Mouse (Mus musculus): Measurements from ENCODE around the gene Lyrm4.
"Not testable (repeated sequence)": the region's sequence is repeated elsewhere in the genome, so short reads cannot be mapped to it uniquely, and the experiment has no call there.

Gene Lyrm4

DNA sequence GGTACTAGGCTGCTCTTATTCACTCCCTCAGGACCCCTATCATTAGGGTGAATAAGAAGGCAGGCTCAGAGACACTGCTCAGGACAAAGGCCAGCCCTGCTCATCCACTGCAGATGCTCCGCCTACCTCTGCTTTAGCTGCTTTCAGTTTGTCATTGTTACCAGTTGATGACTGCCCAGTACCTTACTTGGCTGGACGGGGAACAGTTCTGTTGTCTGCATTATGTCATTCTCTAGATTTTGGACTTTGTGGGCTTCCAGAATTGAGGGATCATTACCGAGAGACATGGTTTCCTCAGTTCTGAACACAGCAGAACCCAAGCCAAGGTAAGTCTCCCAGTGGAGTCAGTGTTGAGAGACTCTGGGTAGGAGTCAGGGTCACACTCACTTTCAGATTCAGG lies 122.1 kb downstream of the Lyrm4 start:
- no peak for ATAC-seq (ENCODE audit: low TSS enrichment)

DNA sequence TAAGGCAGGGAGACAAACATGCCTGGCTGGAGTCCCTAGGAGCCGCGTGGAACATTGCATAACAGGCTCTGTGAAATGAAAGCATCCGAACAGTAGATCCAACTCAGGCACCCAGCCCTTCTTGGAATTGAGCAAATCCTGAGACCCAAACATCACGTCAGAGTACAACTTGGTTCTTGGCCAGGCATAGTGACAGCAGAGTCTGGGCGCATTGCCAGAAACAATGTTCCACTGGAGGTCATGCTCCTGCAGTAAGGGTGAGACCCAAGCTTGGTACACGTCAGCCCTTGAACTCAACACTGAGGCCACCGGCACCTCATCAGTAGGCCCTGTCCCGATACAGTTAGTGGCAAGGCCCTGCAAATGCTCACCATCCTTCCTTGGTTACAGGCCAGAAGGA lies 123.3 kb downstream of the Lyrm4 start:
- ATAC-seq (ENCODE audit: low TSS enrichment), result peak; percentile 80

DNA sequence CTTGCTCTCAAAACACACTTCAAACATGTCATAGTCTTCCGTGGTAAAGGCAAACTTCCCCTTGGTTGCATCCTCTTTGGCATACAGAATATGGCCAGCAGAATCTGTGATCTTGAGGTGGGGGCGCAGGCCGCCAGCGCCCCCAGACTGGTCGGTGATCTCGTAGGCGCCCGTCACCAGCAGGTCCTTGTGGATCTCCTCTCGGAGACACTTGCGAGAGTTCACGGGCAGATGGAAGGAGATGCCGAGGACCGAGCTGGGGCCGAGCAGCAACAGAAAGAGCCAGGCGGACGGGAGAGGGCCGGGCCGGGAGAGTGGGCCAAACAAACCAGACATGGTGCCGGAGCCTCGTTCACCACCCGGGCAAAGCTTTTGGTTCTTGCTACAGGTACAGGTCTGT lies 126.1 kb downstream of the Lyrm4 start:
- not testable (repeated sequence) for ATAC-seq (ENCODE audit: low TSS enrichment)

DNA sequence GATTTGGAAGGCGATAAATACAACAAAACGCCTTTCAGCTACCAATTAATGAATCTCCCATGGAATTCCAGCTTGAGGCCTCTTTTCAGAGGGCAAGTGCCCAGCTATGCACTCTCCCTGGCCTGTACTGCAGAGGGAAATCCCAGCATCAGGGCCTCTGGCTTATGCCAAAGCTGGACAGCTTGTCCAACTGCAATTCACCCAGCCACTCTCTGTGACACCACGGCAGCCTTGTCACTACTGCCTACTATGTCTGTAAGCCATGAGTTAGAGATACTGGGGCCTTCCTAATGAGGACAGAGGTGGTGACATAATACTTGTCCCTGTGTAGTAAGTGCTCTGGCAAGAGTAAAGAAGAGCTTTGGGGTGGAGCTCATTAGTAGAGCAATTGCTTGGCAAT lies 128.0 kb downstream of the Lyrm4 start:
- ATAC-seq (ENCODE audit: low TSS enrichment), result no peak

DNA sequence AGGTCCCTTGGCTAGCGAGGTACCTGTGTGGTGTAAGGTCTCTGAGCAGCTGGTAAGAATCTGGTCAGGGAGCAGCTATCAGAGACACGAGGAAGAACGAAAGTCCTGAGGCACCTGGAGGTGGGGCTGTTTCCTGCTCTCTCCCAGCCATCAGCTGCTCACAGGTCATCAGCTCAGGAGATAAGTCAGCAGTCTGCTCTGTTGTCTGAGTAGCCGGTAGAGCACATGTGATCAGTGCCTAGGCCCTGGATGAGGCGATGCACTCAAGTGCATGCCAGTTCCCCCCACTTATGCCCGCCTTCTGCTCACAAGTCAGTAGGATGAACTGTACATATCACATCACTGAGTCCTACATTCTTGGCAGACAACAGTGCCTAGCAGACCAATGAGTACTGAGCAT lies 134.3 kb downstream of the Lyrm4 start:
- ATAC-seq (ENCODE audit: low TSS enrichment), result no peak

DNA sequence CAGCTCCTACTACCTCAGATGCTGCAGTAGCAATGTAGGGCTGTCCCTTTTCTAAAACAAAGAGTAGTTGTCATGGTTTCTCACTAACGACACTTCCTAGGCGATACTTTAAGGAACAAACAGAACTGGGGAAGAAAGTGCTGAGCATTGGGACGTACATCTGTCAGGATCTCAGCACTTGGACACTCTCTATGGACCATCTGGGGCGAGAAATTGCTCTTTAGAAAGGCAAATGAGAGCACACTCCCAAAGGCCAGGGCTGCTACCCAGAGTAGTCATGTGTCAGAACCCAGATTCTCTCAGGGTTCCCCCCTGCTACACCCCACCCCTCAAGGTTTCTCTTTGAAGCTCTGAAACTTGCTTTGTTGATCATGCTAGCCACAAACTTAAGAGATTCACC lies 136.9 kb downstream of the Lyrm4 start:
- ATAC-seq (ENCODE audit: low TSS enrichment), result peak; percentile 82

DNA sequence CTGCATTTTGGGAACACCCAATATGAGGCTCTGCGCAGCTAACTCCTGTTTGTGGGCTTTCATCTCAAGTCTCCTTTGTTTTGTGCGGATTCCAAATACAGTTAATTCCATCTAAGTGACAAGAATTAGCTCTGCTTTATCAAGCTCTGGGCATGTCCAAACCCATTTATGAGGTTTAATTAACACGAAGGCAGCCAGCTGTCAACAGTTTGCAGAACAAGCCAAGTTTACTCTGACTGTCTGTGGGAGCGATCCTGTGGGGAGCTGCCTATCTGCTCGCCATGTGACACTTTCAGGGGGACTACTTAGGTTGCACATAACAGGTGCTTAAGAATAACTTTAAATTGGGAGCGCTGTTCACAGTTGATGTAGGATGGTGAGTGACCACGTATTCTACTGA lies 140.4 kb downstream of the Lyrm4 start:
- ATAC-seq (ENCODE audit: low TSS enrichment), result no peak

DNA sequence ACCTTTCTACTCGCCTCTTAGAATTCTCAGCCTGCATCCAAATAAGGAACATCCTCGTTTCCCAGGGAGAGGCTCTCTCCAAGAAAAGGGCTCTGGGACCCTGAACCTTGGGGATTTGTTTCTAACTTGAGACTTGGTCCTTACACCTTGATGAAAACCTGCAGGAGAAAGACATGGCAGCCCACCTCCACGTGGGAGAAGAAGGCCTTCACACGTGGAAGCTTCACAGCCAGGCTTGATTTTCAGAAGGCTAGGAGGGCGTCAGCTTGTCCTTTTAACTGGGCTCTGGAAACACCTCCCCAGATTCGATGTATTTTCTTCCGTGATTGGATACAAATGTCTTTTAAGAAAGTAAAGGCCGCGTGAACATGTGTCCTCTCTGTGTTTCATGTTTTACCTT lies 147.5 kb downstream of the Lyrm4 start:
- ATAC-seq (ENCODE audit: low TSS enrichment), result no peak

DNA sequence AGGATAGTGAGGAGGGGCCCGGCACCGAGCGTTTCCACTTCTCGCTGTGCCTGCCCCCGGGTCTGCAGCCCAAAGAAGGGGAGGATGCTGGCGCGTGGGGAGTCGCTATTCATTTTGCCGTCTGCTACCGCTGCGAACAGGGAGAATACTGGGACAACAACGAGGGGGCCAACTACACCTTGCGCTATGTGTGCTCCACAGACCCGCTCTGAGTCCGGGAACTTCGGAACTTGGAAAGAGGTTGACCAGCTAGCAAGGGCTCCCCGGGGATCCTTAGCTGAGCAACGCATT lies 147.9 kb downstream of the Lyrm4 start:
- peak; percentile 34; the same call in 1 of the 2 replicates for ATAC-seq (ENCODE audit: low TSS enrichment)

DNA sequence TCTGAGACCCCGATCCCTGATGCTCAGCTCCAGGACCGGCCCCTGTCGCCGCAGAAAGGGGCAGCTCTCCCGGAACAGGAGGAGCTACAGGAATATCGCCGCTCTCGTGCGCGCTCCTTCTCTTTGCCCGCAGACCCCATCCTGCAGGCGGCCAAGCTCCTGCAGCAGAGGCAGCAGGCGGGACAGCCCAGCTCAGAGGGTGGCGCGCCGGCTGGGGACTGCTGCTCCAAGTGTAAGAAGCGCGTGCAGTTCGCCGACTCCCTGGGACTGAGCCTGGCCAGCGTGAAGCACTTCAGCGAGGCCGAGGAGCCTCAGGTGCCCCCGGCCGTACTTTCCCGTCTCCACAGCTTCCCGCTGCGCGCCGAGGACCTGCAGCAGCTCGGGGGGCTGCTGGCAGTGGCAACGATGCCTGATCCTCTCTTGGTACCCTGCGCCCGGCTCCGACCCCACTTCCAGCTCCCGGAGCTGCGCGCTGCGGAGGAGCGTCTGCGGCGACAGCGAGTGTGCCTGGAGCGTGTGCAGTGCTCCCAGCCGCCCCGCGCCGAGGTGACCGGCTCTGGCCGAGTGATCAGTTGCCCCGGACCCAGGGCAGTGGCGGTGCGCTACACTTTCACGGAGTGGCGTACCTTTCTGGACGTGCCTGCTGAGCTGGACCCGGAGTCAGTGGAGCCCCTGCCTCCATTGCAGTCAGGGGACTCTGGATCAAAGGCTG lies 148.5 kb downstream of the Lyrm4 start:
- ATAC-seq (ENCODE audit: low TSS enrichment), result peak; percentile 69

DNA sequence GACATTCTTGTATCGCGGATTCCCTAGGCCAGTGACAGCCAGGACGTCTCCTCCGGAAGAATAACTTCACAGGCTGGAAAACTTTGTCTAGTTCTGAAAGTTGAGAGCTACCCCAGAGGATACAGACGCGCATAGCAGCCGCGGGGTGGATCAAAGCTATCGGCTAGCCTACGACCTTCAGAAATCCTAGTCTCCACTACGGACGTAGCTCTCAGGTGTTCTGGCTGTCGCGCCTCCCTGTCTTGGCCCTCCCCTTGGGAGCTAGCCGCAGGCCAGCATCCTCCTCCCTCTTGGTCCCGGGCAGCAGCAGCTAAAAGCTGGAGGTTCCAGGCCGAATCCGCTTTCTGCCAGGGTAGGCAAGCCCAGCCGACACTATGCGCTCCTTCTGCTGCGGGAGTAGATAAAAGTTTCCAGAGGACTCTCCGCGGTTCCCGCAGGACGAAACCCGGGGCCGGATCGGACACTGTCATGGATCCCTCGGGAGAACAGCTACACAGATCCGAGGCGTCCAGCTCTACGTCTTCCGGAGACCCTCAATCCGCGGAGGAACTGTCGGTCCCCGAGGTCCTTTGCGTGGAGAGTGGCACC lies 149.1 kb downstream of the Lyrm4 start:
- ATAC-seq (ENCODE audit: low TSS enrichment), result peak; percentile 58

DNA sequence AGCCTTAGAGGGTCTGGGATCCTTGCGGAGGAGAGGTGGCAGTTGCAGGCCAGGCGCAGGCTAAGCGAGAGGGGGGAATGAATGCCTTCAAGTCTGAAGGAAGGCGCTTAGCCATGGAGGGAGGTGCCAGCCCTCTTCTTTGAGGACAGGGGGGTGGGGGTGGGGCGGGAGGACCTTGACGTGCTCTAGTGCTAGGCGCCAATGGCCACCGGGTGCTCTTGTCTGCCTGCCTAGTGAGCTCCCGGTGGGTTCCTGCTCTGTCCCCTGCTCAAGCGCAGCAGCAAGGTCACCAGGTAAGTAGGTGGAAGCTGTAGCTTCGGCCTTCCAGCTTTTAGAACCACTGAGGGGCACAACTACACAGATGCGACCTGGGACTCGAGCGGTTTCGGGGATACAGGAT lies 149.6 kb downstream of the Lyrm4 start:
- ATAC-seq (ENCODE audit: low TSS enrichment), result no peak

DNA sequence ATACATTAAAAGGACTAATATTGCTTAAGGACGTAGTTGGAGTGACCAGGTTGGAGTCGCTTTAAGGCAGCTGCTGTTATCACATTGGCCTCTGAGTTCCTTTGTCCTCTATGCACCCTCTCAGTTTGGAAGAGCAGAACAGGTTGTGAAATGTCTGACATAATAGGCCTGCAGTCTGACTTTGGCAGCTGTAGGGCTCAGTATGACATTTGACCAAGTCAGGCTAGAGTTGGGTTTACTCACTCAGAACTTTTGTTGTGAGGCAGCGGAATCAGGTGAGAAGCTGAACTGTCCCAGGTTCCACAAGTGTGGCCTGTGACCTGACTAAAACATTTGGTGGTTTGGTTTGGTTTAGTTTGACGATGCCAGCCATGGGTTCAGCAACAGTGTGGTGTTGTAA lies 153.7 kb downstream of the Lyrm4 start:
- no peak for ATAC-seq (ENCODE audit: low TSS enrichment)

DNA sequence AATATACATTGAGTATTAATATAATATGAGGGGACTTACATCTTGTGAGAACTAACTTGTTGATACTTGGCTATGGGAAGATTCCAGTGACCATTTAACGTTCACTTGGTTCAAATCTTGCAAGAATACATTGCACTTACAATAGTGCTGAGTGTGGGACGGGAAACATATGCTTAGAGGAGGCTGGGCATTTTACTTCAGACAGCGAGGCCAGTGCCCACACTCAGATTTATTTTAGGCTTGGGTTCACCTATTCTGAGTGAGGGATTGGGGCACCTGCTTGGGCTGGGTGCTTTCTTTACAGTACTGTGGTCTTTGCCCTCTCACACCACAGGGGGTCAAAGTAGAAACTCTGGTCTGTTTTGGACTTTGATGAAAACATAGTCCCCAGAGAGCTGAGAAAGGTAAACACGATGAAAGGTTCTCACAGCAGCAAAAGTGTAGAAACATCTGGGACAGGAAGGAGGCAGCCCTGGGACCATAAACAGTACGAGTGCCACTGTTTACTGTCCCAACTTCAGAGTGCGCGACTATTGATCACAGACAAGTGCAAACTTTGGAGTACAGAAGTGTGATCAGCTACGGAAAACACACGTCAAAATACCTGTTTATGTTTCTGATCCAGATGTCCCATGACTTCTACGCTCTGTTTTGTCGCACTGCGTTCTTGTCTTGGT lies 157.8 kb downstream of the Lyrm4 start:
- peak; percentile 93 for ATAC-seq (ENCODE audit: low TSS enrichment)

DNA sequence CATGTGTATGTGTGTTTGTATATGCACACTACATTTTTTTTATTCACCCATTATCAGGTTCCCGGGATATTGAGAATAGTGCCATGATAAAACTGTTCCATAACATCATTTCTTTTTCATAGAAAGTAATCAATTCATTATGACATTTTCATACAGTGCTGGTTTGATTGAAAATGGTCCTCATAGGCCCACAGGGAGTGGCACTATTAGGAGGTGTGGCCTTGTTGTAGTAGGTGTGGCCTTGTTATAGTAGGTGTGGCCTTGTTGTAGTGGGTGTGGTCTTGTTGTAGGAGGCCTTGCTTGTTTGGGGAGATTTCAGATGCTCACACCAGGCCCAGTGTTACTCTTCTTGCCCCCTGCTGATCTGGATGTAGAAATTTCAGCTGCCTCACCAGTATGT lies 158.8 kb downstream of the Lyrm4 start, which contains the start of gene Ppp1r3g:
Gene Ppp1r3g (plus strand): TSS at position 301 of the 400 bp plus-strand sequence.
- ATAC-seq (ENCODE audit: low TSS enrichment), result no peak

DNA sequence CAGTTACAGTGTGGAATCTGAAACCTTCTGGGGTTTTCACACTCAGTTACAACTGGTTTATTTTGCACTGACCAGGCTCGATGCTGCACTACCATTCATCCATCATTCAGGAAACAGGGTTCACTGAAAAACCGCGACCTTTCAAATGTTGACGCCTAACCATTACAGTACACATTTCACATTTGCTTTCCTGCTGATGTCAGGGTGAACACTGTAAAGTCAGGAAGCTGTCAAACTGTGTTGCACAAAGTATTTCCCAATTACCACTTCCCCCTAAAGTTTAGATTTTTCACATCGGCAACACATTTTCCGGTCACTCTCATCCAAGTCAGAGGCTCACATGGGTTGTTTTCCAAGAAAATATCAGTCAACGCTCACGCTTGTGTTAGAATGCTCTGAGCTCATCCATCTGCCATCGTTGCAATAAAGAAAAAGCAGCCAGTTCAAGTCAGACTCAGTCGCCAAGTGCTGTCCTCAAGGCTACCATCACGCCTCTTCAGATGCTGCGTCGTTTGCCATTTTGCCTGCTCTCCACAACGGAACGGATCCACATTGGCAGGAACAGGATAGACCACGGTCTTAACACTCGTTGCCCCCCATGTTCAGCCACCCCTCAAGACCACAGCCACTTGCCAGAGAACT lies 167.4 kb downstream of the Lyrm4 start:
- no peak for ATAC-seq (ENCODE audit: low TSS enrichment)

DNA sequence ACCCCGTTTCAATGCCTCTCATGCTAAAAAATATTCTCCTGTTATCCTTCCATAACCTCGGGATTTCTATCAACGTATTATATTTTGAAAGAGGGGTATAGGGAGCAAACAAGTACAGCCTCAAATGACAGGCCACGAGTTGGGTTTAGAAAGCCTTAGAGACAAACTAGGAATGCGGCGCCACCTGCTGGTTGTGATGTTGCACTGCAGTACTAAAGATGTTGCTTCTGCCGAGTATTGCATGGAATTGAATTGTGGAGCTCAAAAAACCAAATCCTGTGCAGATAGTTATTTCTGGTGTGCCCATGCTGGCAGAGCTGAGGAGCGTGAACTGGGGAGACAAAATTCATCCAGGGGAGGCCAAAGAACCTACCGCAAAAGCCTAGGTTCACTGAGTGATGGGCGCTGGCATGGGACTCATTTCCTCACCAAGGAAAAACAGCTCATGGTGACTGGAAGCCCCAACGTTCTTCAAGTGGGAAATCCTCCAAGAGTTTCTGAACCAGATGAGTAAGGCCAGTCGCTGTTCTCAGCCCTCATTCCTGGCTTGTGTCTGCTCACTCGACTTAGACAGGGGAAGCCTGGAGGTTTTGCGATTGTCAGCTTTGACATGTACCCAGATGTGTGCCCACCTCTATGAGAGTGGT lies 169.8 kb downstream of the Lyrm4 start:
- ATAC-seq (ENCODE audit: low TSS enrichment), result peak; percentile 87

DNA sequence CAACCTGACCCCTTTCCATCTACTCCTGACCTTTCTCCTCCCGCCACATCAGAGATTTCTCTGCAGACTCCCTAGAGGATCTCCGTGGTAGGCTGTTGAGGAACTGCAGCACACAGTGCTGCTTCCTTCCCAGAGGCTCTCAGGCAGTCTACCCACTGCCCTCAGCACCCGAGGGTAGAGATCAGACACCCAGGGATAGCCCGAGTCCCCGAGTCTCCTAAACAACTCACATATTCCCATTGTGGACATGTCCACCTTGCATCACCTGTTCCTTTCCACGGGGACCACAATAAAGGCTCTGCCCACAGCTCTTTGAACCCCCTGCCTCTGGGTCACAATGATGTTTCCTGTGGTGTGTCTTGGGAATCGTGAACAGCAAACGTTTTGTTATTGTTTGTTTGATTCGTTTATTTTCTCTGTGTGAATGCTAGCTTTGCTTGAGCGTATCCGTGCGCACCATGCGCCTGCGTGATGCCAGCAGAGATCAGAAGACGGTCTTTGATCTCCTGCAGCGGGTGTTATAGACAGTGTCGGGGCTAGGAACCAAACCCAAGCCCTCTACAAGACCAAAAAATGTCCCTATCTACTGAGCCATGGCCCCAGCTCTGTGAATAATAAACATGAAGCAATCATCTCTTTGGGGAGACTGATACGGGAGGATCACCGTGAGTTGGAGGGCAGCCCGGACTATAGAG lies 170.5 kb downstream of the Lyrm4 start:
- 0 out of 2 replicates have a peak, but pooled peaks have one; percentile 9 for ATAC-seq (ENCODE audit: low TSS enrichment)

DNA sequence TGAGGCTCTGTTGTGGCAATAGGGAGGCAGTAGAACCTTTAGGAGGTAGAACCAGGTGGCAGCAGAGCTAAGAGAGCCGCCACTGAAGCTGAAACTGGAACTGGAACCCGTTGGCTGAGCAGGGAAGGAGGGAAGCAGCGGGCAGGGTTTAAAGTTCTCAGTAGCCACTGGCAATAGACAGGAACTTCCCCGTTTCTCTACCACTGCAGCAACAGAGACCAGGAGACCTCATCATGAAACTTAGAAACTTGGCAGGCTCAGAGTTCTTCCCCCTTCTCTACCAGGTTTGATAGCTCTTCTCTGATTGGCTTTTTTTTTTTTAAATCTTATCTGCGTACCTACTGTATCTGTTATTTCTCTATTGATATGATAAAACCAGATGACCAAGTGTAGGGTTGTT lies 176.4 kb downstream of the Lyrm4 start:
- no peak for ATAC-seq (ENCODE audit: low TSS enrichment)

DNA sequence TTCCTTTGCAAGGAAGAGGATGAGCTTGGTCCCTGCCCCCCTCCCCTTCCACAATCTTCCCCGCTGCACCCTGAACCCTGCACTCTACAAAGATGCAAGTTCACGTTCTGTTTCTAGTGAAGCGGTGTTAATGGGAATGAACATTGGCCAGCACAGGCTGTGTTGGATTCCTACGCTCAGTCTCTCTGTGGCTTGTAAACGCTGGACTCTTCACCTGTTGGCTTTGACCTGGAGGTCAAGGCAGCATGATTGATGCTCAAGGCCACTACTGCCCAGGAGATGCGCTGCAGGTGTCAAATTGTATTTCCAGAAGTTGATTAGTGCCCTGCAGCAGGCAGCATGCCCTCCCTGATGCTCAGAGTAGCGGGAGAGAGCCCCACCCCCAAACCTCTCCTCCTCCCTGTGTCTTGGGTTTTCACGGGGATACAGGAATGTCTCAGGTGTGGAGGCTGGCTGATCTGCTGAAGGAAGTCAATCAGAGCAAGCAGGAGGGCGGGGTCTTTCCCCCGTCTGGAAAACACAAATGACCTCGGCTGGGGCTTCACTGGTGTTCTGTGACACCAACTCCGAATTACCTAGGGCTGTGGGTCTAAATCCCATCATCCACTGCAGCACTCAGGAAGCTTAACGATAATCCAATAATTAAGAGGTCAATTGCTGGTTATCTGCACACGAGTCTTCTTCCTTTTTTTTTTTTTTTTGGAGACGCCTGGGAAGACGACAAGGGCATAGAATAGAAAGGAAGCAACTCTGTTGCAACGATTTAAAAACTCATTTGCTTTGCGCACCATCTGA lies 177.3 kb downstream of the Lyrm4 start:
- ATAC-seq (ENCODE audit: low TSS enrichment), result no peak

DNA sequence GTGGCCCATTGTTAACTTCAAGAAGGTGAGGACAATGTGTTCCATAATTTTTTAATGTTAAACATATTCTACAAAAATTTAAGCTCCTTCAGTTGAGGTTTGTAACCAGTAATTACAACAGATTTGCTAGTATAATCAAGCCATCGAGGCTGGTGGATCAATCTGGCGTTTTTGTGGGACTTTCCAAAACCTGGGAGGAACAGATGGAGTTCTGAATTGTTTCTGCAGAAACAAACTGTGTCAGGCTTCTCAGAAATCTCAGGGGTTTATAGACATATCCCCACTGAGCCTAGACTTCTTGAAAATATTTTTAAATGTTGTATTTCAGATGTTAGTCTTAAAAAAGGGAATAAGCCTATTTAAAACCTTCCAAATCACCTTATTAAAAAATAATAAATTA lies 179.3 kb downstream of the Lyrm4 start:
- peak; percentile 57; the same call in 1 of the 2 replicates for ATAC-seq (ENCODE audit: low TSS enrichment)

Data from frontal cortex, adult (tissue).